Mouse (Mus musculus): ENCODE results near the gene Rbpj. TPM values are rescaled to one million over a fixed set of nuclear protein-coding genes. Genes with fewer than 3 reads are reported as not detected.

The Rbpj gene
- total RNA-seq, 2 experiments from 2014 or later: 27.5 to 35.5 TPM

DNA sequence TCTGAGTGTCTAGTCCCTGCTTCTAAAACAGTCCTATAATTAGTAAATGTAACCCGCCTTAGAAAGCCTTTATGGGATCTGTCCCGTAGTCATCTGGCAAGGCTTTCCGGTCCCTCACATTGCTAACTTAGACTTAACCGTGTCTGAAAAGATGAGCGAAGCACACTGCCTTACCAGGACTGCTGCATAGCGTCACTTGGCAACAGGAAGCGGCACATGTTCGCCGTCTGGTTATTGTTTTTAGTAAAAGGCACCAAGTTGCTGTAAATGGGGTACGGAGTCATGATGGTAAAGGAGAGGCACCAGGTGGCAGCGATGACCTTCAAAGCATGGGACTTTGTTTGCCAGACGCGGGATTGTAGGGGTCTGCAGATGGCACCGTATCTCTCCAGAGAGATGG, 236.7 kb downstream of the Rbpj start:
- intact Hi-C loops (cut with DNase I): no loop called here
- no peak for DNase-seq

Other genes starting within 250 kb of the Rbpj start
- 10 to 100 TPM; 25.7 to 27.6 TPM for gene Smim20, start 199.1 kb upstream of the Rbpj start, total RNA-seq (2021)
- gene Cckar, start 241.6 kb downstream of the Rbpj start, total RNA-seq (2021): under 1 TPM in 1 of 2 experiments, not detected in 1; 0.14 TPM